Mouse (Mus musculus) bone marrow, adult 2 months (tissue): Measurements from ENCODE around the gene Gipc2. TPM values are rescaled to one million over a fixed set of nuclear protein-coding genes. Genes with fewer than 3 reads are reported as not detected.
A peak's percentile ranks its signal among the peaks of the same experiment; 100 is the strongest.

Source experiments
- H3K27ac ChIP-seq: fragments of 200-500 bp; 2 replicates; pipeline ENCODE4 v1.5.1; 2012; ENCODE audit warnings: low read depth, mild to moderate bottlenecking, control low read depth, inconsistent platforms, low read length; ENCODE audit not compliant: control insufficient read depth, poor library complexity, insufficient read depth
- H3K4me1 ChIP-seq: fragments of 200-500 bp; 2 replicates; pipeline ENCODE4 v1.6.1; 2011; ENCODE audit warnings: low read length; ENCODE audit not compliant: control insufficient read depth, insufficient read depth
- H3K4me3 ChIP-seq: fragments of 200-500 bp; replicated peaks from 2 replicates; pipeline ENCODE3; 2011; ENCODE audit warnings: mild to moderate bottlenecking, low read depth, low read length, control low read depth; ENCODE audit not compliant: control insufficient read depth
- CTCF ChIP-seq: fragments of 200-500 bp; IDR thresholded peaks from 2 replicates; pipeline ENCODE4 v1.5.1; 2011; ENCODE audit warnings: low read length, control low read depth; ENCODE audit not compliant: control insufficient read depth, insufficient read depth
- POLR2A ChIP-seq: fragments of 200-500 bp; IDR thresholded peaks from 2 replicates; pipeline ENCODE4 v1.6.1; 2011; ENCODE audit warnings: low read depth, mild to moderate bottlenecking, control low read depth, low read length, borderline replicate concordance; ENCODE audit not compliant: control insufficient read depth
- WGBS: fragments of 180-500 bp; shearing (Covaris S2); methylation state at CpG from one replicate; pipeline ENCODE4 v1.1.7; 2018; 5-methylcytosine and 5-hydroxymethylcytosine counted together
- polyA plus RNA-seq: library from polyadenylated mRNA; stranded (reverse); fragments of >200 nt; gene quantifications from 2 replicates; pipeline ENCODE4 v1.2.4, GENCODE M21; 2011; ENCODE audit warnings: low replicate concordance; ENCODE audit not compliant: missing spikeins, insufficient read depth, insufficient read length

The Gipc2 gene
- polyA plus RNA-seq, 1 experiment, result 4.1 TPM

DNA sequence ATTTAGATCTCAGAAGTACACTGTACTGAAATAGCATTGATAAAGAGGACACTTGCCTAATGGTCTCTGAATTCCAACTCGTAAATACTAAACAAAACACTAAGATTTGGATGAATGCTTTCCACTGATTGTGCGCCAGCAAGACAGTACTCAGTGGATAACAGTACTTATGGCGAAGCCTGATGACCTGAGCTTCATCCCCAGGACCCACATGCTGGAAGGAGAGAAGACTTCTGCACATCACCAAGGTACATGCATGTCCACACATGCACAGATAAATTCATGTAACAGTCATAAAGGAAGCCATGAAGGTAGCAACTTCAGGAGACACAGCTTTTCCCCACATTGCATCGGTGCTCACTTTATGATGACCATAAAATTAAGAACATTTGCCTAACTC, 12.8 kb upstream of the Gipc2 start:
- no peaks in the 10 kb centered on the region; the same call in 1 of the 2 replicates for H3K4me1 ChIP-seq
- 80% methylated on average over 4 of the region's 4 CpGs for WGBS
- H3K4me3 ChIP-seq, result no peak overlapping the region
- TF ChIP-seq POLR2A (no peak), CTCF (no peak)
- H3K27ac ChIP-seq, result no peak overlapping the region

DNA sequence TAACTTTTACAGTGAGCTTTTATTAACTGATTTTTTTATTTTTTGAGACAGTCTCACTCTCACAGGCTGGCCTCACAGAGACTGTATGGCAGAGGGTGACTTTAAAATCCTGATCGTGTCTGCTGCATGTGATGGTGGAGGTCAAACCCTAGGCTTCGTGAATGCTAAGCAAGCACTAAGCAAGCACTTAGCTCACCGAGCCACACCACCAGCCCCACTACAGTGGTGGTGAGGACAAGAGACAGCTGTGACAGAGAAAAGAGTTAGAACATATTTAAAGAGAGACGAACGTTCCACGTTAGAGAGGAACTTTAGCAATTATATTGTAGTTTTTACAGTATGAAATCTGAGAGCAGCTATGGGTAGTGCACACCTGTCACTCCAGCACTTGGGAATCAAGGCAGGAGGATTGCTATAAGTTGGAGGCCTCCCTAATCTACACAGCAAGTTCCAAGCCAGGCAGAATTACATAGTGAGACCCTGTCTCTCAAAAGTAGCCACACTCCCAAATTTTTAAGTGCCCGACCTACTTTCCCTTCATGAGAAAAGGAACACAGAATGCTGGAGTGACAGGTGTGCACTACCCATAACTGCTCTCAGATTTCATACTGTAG, 6.4 kb upstream of the Gipc2 start:
- H3K4me1 ChIP-seq, result no peaks in the 10 kb centered on the region
- no peak for TF ChIP-seq CTCF
- TF ChIP-seq POLR2A, result no peak
- WGBS, result 89% methylated on average over 7 of the region's 7 CpGs
- no peak overlapping the region for H3K27ac ChIP-seq
- H3K4me3 ChIP-seq, result no peak overlapping the region

DNA sequence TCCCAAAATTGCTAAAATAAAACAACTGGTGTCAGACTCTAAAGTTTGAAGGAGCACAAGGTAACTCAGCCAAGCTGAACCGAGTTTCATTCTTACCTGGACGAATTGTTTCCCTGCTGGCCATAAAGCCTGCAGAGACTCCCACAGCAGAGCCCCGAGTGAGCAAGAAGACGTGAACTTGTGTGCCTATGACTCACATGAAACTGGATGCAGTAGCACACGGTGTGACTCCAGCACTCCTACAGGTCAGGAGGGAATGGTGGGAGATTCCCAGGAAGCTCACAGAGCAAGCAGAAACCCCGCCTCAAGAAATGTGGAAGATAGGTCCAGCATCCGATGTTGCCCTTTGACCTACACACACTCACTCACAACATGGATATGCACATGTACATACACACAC, 5.8 kb upstream of the Gipc2 start:
- no peak overlapping the region for H3K27ac ChIP-seq
- no peak for TF ChIP-seq POLR2A
- no peak for TF ChIP-seq CTCF
- H3K4me1 ChIP-seq, result no peaks in the 10 kb centered on the region
- H3K4me3 ChIP-seq, result no peak overlapping the region
- 79% methylated on average over 7 of the region's 7 CpGs for WGBS

DNA sequence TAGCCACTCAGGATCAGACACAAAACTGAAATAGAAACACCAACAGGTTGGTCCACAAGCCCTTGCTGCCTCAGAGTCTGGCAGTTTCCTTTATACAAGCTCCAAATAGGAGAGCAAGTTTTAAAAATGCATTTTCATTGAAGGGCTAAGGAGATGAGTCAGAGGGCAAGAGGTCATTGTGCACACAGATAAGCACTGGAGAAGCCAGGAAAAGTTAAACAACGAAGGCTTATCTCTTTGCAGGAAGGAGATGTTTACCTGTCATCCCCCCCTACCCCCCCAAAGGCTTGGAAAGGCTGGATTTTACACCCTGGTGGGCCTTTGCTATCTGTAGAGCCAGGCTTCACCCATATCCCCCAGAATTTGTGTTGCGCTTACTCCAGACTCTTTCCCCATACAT, 5.2 kb upstream of the Gipc2 start:
- TF ChIP-seq POLR2A, result no peak
- no peak for TF ChIP-seq CTCF
- 64% methylated on average over 2 of the region's 2 CpGs for WGBS
- no peak overlapping the region for H3K4me3 ChIP-seq
- no peaks in the 10 kb centered on the region for H3K4me1 ChIP-seq
- no peak overlapping the region for H3K27ac ChIP-seq

DNA sequence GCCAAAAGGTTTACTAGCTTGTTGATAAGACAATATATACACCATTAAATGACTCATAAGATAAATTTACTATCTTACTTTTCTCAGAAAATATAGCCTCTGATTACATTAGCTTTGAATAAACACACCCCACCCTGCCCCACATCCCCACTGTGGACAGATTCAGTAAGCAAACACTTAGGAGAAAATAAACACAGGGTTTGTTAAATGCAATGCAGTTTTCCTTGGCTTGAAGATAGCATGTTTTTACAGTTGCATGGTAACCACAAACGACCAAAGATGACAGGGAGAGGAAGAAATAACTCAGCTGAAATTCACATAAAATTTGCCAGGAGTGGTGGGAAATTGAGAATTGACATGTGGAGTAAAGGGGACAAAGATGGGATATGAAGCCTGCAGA, 4.4 kb upstream of the Gipc2 start:
- Histone ChIP-seq H3K4me3 (no peak overlapping the region), H3K27ac (no peak overlapping the region), H3K4me1 (no peaks in the 10 kb centered on the region)
- TF ChIP-seq POLR2A, result no peak
- no peak for TF ChIP-seq CTCF
- WGBS, result 2% methylated on average over 1 of the region's 1 CpGs

DNA sequence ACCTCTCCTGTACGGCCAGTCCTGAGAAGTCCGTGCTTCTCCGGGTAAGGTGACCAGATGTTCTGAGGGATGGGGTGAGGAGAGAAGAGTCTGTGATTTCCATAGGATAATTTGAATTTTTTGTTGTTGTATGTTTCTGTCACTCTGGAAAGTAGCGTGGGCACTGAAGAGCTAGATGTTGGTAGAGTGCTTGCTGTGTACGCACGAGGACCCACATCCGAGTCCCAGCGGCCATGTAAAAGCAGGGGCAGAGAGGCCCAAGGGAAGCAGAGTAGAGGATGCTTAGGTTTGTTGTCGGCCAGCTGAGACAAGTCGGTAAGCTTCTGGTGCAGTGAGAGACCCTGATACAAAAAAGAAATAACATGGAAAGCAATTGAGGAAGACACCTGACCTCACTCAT, 2.0 kb upstream of the Gipc2 start:
- TF ChIP-seq CTCF (no peak), POLR2A (no peak)
- H3K27ac ChIP-seq, result no peak overlapping the region
- 87% methylated on average over 10 of the region's 10 CpGs for WGBS
- H3K4me1 ChIP-seq, result no peaks in the 10 kb centered on the region
- no peak overlapping the region for H3K4me3 ChIP-seq

DNA sequence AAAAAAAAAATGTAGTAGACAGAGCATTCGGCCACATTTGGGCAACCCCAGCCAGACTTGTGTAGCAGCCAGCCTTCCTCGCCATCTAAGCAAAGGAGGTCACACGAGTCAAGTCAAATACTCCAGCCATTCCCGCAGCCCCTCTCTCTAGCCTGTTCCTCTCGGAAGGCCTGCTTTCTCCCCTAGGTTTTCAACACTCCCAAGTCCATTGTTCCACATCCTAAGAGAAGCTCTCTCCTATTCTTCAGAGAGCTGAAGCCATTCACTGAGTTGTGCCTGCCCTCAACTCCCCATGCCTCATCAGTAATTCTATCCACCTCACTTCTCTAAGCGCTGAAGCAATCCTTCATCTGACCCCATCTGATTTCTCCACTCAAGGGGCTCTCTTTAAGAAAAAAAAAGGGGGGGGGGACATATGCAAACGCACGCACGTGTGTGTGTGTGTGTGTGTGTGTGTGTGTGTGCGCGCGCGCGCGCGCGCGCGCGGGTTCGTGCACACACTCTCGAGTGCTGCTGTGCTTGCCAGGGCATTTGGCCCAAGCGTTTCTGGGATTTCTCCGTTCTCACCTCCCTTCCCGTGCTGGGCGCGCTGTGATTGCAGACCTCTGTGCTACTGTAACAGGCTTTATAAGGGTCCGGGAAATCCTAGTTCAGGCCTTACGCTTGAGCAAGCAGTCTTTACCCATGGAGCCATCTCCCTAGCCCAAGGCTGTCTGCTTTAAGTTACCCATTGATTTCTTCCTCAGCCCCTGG, 845 bp upstream of the Gipc2 start:
- H3K4me3 ChIP-seq, result no peak overlapping the region
- no peaks in the 10 kb centered on the region for H3K4me1 ChIP-seq
- no peak overlapping the region for H3K27ac ChIP-seq
- 30% methylated on average over 29 of the region's 29 CpGs for WGBS
- no peak for TF ChIP-seq CTCF
- TF ChIP-seq POLR2A, result no peak

DNA sequence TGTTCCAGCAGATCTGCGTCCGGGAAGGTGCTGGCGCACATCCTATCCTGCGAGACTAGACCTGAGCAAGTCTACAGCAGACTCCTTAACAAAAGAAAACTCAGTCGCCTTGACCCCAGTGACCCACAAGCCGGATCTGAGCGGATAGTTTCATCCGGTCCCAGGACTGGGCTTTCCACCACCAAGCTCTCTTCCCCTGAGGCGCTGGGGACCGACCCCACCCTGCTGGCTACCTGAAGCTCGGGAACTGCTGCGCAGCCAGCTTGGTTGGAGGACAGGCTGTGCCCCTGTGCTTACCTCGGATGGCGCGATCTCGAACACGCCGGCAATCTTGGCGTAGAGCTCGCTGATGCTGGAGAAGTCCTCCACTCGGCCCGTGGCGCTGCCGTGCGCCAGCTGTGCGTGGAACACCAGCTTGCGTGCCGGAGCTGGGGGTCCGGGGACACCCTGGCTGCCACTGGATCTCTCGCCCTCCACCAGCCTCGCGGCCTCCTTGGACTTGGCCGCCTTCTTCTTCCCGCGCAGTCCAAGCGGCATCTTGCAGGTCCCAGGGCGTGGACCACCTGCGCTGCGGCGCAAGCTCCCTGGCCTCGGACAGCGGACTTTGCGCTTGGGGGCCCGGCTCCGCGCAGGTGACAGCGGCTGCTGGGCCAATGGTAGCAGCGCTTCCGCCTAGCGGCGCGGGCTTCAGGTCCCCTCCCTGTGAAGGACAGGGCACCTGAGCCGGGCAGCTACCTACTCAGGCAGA, 505 bp downstream of the Gipc2 start:
- WGBS, result 5% methylated on average over 53 of the region's 53 CpGs
- Histone ChIP-seq H3K27ac (no peak overlapping the region; the same call in 1 of the 2 replicates), H3K4me3 (peak overlapping the region; percentile 0), H3K4me1 (no peaks in the 10 kb centered on the region)
- TF ChIP-seq CTCF, result no peak
- TF ChIP-seq POLR2A, result no peak
